Mouse (Mus musculus): ENCODE measurements around the gene Elf2.
"Not testable (repeated sequence)": the region's sequence is repeated elsewhere in the genome, so short reads cannot be mapped to it uniquely, and the experiment has no call there.

DNA sequence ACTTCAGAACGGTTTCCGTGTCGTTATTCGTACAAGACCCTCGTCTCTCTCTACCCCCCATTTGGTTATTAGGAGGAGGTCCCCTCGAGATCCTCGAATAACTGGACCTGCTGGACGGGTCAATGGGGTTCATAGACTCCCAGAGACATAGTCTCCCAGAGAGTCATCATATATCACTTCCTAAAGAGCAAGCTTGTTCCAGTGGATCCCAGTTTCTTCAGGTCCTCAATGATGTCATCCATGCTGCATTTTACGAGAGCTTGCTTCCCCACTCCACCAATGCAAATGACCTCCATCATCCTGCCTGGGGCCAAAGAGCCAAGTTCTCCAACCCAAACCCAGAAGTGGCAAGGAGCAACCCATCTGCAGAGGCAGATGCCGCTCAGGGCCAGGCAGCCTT, 124.1 kb downstream of the Elf2 start:
- not testable (repeated sequence) for TF ChIP-seq POLR2A (IDR thresholded peaks at IDR 0.05; ENCODE audit: insufficient read length, low read depth); E2F4 (IDR thresholded peaks at IDR 0.05; ENCODE audit: insufficient read depth); USF1 (IDR thresholded peaks at IDR 0.05; ENCODE audit: low read depth); MAX (IDR thresholded peaks at IDR 0.05; ENCODE audit: low read depth); SRF (IDR thresholded peaks at IDR 0.05; ENCODE audit: control insufficient read depth, insufficient read length, low read depth); TCF3 (IDR thresholded peaks at IDR 0.05; ENCODE audit: insufficient read length, low read depth); MYOG (IDR thresholded peaks at IDR 0.05; ENCODE audit: control insufficient read depth in 1 of 3, insufficient read depth in 1 of 3, insufficient read length in 2 of 3, low read depth in 2 of 3)
